Mouse (Mus musculus) liver, embryonic 12.5 days (tissue): ENCODE results near the gene Aox4. TPM values are rescaled to one million over a fixed set of nuclear protein-coding genes. Genes with fewer than 3 reads are reported as not detected.

Experiments
- ATAC-seq: fragments of 200-750 bp; cut with Nextera tagmentation; 2 replicates; pipeline ENCODE4 v1.8.0; 2017; ENCODE audit warnings: moderate number of reproducible peaks, mild to moderate bottlenecking, moderate library complexity
- H3K27ac ChIP-seq: fragments of 300-500 bp; sonication (generic); 2 replicates; pipeline ENCODE4 v1.5.1; 2016; ENCODE audit warnings: mild to moderate bottlenecking
- H3K27me3 ChIP-seq: fragments of 300-500 bp; sonication (generic); replicated peaks from 2 replicates; pipeline ENCODE4 v1.6.1; 2016; ENCODE audit warnings: mild to moderate bottlenecking, moderate library complexity
- H3K36me3 ChIP-seq: fragments of 300-500 bp; sonication (generic); 2 replicates; pipeline ENCODE4 v1.6.1; 2016; ENCODE audit warnings: mild to moderate bottlenecking, moderate library complexity
- H3K4me1 ChIP-seq: fragments of 300-500 bp; sonication (generic); 2 replicates; pipeline ENCODE4 v1.6.1; 2016
- H3K4me2 ChIP-seq: fragments of 300-500 bp; sonication (generic); 2 replicates; pipeline ENCODE4 v1.6.1; 2016; ENCODE audit warnings: mild to moderate bottlenecking, moderate library complexity
- H3K4me3 ChIP-seq: fragments of 300-500 bp; sonication (generic); 2 replicates; pipeline ENCODE4 v1.5.1; 2016; ENCODE audit warnings: mild to moderate bottlenecking, moderate library complexity
- H3K9ac ChIP-seq: fragments of 300-500 bp; sonication (generic); 2 replicates; pipeline ENCODE4 v1.6.1; 2016; ENCODE audit warnings: mild to moderate bottlenecking, moderate library complexity
- H3K9me3 ChIP-seq: fragments of 300-500 bp; sonication (generic); replicated peaks from 2 replicates; pipeline ENCODE4 v1.6.1; 2016; ENCODE audit warnings: mild to moderate bottlenecking, moderate library complexity
- WGBS: fragments of 180-500 bp; shearing (Covaris S2); methylation state at CpG from one replicate; pipeline ENCODE4 v1.1.7; 2016; ENCODE audit not compliant: insufficient replicate concordance; 5-methylcytosine and 5-hydroxymethylcytosine counted together
- polyA plus RNA-seq: library from polyadenylated mRNA; unstranded; fragments of >200 nt; fragmentation: Nextera tagmentation; extraction: Ambion mirVana; gene quantifications from 2 replicates; pipeline ENCODE4 v1.2.1, GENCODE M21; 2016

The Aox4 gene
- polyA plus RNA-seq, 1 experiment from 2014 or later: 0.82 TPM

DNA sequence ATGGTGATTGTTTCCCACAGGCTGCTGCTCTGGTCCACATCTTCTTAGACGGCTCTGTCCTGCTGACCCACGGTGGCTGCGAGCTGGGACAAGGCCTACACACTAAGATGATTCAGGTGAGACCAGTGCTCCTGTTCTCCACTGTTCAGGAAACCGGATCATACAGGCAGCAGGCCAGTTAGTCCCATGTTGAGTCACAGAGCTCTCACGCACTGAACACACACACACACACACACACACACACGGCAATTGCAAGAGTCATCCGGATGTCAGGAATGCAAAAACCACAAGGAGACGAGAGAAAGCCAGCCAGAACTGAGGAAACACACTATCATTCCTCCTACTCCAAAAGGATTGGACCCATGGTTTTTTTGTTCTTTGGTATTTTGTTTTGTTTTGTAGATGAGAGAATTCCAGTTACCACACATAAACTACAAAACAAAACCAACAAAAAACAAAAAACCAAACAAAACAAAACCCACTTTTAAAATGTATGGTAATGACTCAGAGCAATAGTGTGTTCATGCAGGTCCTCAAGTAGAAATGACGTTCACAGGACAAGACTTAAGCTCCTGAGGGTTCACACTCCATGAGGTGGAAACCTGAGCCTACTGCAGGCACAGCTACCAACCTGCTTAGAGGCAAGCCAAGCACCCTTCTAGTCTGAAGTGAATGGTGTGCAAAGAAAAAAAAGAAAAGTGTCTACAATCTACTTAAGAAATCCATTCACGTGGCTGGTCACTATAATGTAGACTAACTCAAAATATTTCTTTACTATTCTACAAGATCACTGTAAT lies 47.2 kb downstream of the Aox4 start:
- H3K27ac ChIP-seq: no peak overlapping the region
- H3K9me3 ChIP-seq: no peaks in the 10 kb centered on the region
- H3K4me1 ChIP-seq: no peaks in the 10 kb centered on the region
- no peak overlapping the region for H3K4me3 ChIP-seq
- H3K36me3 ChIP-seq: no peaks in the 10 kb centered on the region
- no peaks in the 10 kb centered on the region for H3K27me3 ChIP-seq
- ATAC-seq: no peak
- no peak overlapping the region for H3K4me2 ChIP-seq
- H3K9ac ChIP-seq: no peak overlapping the region
- WGBS: 62% methylated on average over 10 of the region's 10 CpGs

DNA sequence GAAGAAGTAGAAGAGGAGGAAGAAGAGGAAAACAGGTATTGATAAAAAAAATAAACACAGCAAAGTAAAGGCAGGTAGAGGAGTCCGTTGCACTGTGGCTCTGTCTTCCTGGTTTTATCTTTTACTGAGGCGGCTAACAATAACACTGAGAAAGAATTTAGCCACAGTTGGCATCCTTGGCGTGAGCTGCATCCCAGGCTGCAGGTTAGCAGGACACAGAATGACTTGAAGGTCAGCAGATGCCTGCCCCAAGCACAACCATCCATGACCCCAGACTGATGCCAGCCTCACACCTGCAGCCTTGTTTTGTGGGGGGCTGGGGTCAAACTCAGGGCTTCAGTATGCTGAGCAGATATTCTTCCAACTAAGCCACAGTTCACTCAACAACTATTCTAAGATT lies 50.1 kb downstream of the Aox4 start:
- no peaks in the 10 kb centered on the region for H3K9me3 ChIP-seq
- no peak overlapping the region for H3K4me3 ChIP-seq

DNA sequence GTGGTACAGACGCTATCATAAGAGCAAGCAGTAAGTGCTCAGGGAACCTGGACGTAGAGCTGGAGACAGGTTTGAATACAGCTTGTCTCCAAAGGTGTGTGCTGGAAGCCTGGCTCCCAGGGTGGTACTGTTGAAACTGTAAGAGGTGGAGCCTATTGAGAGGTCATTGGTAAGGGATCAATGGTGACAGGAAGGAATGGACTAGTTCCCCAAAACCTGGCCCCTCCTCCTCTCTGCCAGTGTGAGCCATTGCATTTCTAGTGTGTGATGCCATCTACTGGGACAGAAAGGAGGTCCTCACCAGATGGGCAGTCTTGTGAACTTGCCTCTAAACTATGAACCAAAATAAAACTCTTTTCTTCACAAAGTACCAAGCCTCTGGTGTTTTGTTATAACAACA lies 58.0 kb downstream of the Aox4 start:
- ATAC-seq: no peak
- no peaks in the 10 kb centered on the region for H3K36me3 ChIP-seq
- 50% methylated on average over 2 of the region's 2 CpGs for WGBS
- no peaks in the 10 kb centered on the region for H3K27me3 ChIP-seq
- H3K4me1 ChIP-seq: no peaks in the 10 kb centered on the region
- H3K9ac ChIP-seq: no peak overlapping the region
- no peaks in the 10 kb centered on the region for H3K9me3 ChIP-seq
- no peak overlapping the region for H3K4me2 ChIP-seq
- H3K4me3 ChIP-seq: no peak overlapping the region
- no peak overlapping the region for H3K27ac ChIP-seq

More for the DNA sequence above, 50.1 kb downstream of the Aox4 start:
- Histone ChIP-seq H3K4me2 (no peak overlapping the region), H3K9ac (no peak overlapping the region), H3K27ac (no peak overlapping the region), H3K27me3 (no peaks in the 10 kb centered on the region), H3K36me3 (no peaks in the 10 kb centered on the region), H3K4me1 (no peaks in the 10 kb centered on the region)
- 60% methylated on average over 3 of the region's 3 CpGs for WGBS
- ATAC-seq: no peak

DNA sequence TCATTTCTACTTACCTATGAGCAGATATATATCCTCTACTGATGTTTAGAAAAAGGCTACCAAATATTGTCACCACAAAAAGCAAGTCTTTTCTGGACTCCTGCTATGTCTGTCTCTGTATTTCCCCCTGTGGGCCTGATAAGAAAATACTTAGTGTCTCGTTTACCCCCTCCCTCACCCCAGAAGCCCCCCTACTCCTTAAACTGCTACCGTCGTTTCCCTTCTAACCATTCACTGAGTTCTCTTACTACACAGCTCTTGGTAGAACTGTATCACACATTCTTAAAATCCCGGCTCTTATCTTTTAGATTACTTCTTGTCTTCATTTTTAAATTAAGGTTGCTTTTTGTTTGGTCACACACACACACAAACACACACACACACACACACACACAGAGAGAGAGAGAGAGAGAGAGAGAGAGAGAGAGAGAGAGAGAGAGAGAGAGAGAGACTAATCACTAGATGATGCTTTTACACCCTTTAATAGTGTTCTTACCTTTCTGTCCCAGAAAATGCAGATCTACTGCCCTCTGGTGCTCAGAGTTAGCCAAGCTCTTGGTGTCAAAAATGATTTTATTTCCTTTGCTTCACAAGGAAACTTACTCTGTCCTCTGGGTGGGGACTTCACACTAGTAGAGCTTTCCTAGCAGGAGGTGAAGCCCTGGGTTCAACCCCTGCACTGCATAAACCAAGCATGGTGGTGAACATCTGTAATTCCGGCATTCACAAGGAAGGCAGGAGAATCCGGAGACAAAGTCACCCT lies 60.8 kb downstream of the Aox4 start:
- H3K9me3 ChIP-seq: no peaks in the 10 kb centered on the region
- H3K4me2 ChIP-seq: no peak overlapping the region
- no peak overlapping the region for H3K4me3 ChIP-seq
- no peak overlapping the region for H3K27ac ChIP-seq
- no peak overlapping the region for H3K9ac ChIP-seq
- WGBS: 44% methylated on average over 6 of the region's 6 CpGs
- H3K27me3 ChIP-seq: no peaks in the 10 kb centered on the region
- H3K36me3 ChIP-seq: no peaks in the 10 kb centered on the region
- no peak for ATAC-seq
- H3K4me1 ChIP-seq: no peaks in the 10 kb centered on the region

DNA sequence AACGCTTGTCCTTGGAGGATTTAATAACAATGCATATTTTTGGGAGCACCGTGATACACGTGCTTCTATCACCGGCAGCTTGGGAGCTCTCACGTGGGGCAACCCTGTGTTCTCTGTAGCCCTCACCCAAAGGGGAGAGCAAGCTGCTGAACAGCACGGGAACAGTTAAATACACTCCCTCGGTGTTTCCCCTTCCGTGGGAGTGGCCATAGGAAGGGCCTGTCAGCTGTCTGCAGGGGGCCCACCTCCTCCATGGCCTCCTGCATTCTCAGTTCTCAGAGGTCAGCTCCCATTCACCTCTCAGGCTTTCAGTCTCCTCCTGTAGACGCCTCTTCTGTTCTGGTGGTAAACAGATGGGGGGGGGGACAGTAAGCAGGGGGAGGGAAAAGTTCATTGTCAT lies 65.7 kb downstream of the Aox4 start:
- Histone ChIP-seq H3K4me1 (no peaks in the 10 kb centered on the region), H3K27me3 (no peaks in the 10 kb centered on the region; the same call in 1 of the 2 replicates), H3K9me3 (no peaks in the 10 kb centered on the region), H3K9ac (no peak overlapping the region), H3K27ac (no peak overlapping the region), H3K4me2 (no peak overlapping the region), H3K36me3 (no peaks in the 10 kb centered on the region), H3K4me3 (no peak overlapping the region)
- ATAC-seq: no peak
- 29% methylated on average over 9 of the region's 9 CpGs for WGBS

DNA sequence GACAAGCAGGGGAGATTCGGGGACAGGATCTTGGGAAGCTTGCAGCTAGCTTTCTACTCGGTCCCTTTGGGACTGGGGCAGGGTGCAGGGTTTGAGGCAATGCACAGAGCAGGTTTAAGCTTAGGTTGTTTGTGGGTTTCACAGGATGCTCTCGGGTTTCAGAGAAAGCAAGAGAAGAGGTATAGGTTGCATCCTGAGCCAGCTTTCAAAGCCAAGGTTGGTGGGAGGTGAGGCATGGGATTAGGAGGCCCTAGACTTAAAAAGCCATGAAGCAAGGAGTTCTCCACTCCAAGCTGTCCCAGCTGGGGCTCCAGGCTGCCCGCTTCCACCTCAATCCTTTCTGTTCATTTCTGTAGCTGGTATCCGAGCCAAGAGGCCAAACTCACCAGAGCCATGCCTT lies 67.8 kb downstream of the Aox4 start, which contains the start of gene Aox2:
Aox2 (plus strand) TSS at position 301 of the 400 bp plus-strand sequence.
- Histone ChIP-seq H3K9ac (no peak within 1 kb of the TSS), H3K9me3 (no peaks in the 10 kb centered on the region), H3K4me2 (no peak within 1 kb of the TSS), H3K4me3 (no peak within 1 kb of the TSS), H3K27ac (no peak within 1 kb of the TSS), H3K4me1 (no peaks in the 10 kb centered on the region), H3K27me3 (no peaks in the 10 kb centered on the region; the same call in 1 of the 2 replicates), H3K36me3 (no peaks in the 10 kb centered on the region)
- ATAC-seq: no peak
- WGBS: 51% methylated on average over 5 of the region's 5 CpGs

DNA sequence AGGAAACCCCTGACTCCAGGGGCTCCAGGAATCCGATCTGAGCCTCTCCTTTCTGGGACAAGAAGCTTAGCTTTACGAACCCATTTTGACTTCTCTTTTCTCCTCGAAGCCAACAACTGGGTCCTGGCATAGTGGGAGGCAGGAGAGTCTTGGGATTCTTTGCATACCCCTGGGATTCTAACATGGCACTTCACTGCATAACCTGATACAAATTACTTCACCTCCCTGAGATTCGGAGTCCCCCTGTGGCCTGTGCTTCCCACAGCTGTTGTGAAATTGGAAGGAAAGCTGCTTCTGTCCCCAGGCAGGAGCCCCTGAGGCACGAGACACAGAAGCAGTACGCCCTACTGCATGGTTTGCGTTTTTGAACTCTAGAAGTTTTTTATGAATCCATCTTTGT lies 68.3 kb downstream of the Aox4 start:
- no peaks in the 10 kb centered on the region for H3K36me3 ChIP-seq
- H3K9me3 ChIP-seq: no peaks in the 10 kb centered on the region
- no peak overlapping the region for H3K27ac ChIP-seq
- no peak overlapping the region for H3K4me2 ChIP-seq
- H3K9ac ChIP-seq: no peak overlapping the region
- no peak overlapping the region for H3K4me3 ChIP-seq
- H3K27me3 ChIP-seq: no peaks in the 10 kb centered on the region; the same call in 1 of the 2 replicates
- ATAC-seq: no peak
- no peaks in the 10 kb centered on the region for H3K4me1 ChIP-seq
- 58% methylated on average over 7 of the region's 7 CpGs for WGBS

DNA sequence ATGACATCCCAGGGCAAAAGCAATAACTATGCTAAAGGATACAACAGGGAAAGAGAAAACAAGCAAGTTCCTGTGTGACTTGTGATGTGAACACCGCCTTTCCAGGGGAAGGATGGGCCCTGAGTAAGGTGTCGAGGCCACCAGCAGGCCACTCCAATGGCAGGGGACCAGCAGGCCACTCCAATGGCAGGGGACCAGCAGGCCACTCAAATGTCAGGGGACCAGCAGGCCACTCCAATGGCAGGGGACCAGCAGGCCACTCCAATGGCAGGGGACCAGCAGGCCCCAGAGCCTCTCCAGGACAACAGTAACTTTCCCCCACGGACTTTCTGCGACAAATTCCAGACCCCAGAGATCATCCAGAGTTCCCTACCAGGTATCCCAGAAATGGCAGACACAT lies 70.2 kb downstream of the Aox4 start:
- no peak overlapping the region for H3K9ac ChIP-seq
- H3K27me3 ChIP-seq: no peaks in the 10 kb centered on the region; the same call in 1 of the 2 replicates
- 62% methylated on average over 4 of the region's 4 CpGs for WGBS
- ATAC-seq: no peak
- no peaks in the 10 kb centered on the region for H3K4me1 ChIP-seq
- H3K36me3 ChIP-seq: no peaks in the 10 kb centered on the region
- no peak overlapping the region for H3K4me2 ChIP-seq
- H3K9me3 ChIP-seq: no peaks in the 10 kb centered on the region
- H3K27ac ChIP-seq: no peak overlapping the region
- no peak overlapping the region for H3K4me3 ChIP-seq

DNA sequence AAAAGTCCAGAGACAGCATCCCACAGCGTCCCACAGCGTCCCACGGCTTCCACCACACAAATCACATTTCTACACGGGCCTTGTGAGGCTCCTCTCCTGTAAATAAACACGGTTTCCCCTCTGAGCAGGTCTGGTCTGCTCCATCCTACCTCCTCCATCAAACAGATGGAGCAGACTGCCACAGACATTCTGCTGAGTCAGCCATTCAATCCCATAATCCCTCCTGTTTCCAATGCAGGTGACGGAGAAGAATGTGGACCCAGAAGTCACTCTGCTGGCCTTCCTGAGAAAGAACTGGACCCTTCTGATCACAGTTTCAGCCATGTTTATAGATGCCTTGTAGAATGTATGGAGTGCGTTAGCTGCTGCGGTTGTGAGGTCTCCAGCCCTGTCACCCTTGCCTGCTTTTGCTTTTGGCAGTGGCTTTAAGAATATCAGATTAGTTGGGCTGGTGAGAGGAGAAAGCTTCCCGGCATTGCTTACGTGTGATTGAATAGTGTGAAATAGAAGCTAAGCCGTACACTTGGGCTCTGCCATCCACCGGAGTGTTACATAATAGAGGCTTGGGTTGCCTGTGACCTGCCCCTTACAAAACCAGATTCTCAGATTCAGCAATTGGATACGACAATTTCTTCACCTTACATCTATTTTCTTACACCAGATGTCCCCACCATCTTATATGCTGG lies 70.9 kb downstream of the Aox4 start:
- ATAC-seq: no peak
- no peak overlapping the region for H3K27ac ChIP-seq
- no peaks in the 10 kb centered on the region for H3K4me1 ChIP-seq
- H3K36me3 ChIP-seq: no peaks in the 10 kb centered on the region
- no peaks in the 10 kb centered on the region; the same call in 1 of the 2 replicates for H3K27me3 ChIP-seq
- no peak overlapping the region for H3K4me2 ChIP-seq
- 70% methylated on average over 13 of the region's 13 CpGs for WGBS
- H3K4me3 ChIP-seq: no peak overlapping the region
- H3K9ac ChIP-seq: no peak overlapping the region
- H3K9me3 ChIP-seq: no peaks in the 10 kb centered on the region

DNA sequence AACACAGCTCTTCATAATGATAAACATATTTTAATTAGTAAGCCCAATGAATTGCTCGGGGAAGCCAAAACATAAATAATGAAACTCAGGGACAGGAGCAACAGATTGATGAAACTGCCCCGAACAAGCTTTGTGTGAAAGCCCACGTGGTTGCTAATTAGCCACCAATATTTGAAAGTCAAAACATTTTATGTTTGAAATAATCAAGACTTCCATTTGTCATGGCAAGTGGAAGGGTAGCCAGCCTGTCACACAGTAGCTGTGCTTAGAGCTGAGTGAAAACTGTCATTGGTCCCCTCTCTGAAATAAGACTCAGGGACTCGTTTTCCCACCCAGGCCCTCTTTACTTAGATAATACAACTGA lies 71.4 kb downstream of the Aox4 start:
- no peak overlapping the region for H3K4me2 ChIP-seq
- ATAC-seq: no peak
- no peak overlapping the region for H3K27ac ChIP-seq
- no peak overlapping the region for H3K4me3 ChIP-seq
- H3K36me3 ChIP-seq: no peaks in the 10 kb centered on the region
- no peaks in the 10 kb centered on the region; the same call in 1 of the 2 replicates for H3K27me3 ChIP-seq
- H3K9ac ChIP-seq: no peak overlapping the region
- no peaks in the 10 kb centered on the region for H3K9me3 ChIP-seq
- H3K4me1 ChIP-seq: no peaks in the 10 kb centered on the region
- WGBS: 65% methylated on average over 4 of the region's 4 CpGs

DNA sequence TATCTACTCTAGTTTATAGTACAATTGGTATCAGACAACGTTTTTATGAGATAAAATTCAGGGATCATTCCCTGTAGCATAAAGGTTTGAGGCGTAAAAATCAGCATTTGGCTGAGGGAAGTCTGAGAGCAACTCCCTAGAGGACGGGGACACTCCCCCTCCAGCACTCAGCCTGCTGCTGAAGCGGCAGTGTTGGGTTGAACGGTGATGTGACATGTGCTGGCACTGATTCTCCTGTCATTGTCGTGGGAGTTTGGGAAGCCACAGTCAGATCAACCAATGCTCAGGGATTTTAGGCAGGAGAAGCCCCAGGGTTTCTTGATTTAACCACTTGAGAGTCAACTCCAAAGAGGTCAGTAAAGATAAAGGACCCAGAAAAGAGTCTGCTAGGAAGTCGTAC lies 74.3 kb downstream of the Aox4 start:
- H3K36me3 ChIP-seq: no peaks in the 10 kb centered on the region
- no peak overlapping the region for H3K4me3 ChIP-seq
- ATAC-seq: no peak
- H3K4me1 ChIP-seq: no peaks in the 10 kb centered on the region
- H3K27me3 ChIP-seq: no peaks in the 10 kb centered on the region
- H3K27ac ChIP-seq: no peak overlapping the region
- H3K9ac ChIP-seq: no peak overlapping the region
- WGBS: 41% methylated on average over 7 of the region's 7 CpGs
- no peaks in the 10 kb centered on the region for H3K9me3 ChIP-seq
- H3K4me2 ChIP-seq: no peak overlapping the region

DNA sequence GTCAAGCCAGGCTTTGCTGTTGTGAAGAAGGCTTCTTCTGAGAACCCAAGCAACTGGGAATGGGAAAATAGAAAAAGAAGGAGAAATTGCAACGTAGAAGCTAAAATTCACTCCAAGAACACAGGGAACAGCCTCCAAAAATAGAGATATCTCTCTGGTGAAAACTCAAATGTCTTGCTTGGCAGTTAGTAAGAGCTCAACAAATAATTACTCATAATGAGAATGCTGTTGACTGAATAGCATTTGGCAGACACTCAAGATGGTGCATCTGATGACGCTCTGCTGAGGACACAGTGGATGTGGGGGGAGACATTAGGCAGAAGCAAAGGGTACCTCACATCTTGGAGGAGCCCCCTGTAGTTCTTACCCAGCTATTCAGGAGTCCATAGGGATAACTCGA lies 77.9 kb downstream of the Aox4 start:
- H3K4me1 ChIP-seq: no peaks in the 10 kb centered on the region
- H3K4me3 ChIP-seq: no peak overlapping the region
- no peak overlapping the region for H3K9ac ChIP-seq
- no peaks in the 10 kb centered on the region for H3K36me3 ChIP-seq
- 55% methylated on average over 3 of the region's 3 CpGs for WGBS
- 0 out of 2 replicates have a peak, but pooled peaks cover 3% of the 10 kb centered on the region for H3K27me3 ChIP-seq
- no peak for ATAC-seq
- no peaks in the 10 kb centered on the region for H3K9me3 ChIP-seq
- H3K4me2 ChIP-seq: no peak overlapping the region
- no peak overlapping the region for H3K27ac ChIP-seq
